Mouse (Mus musculus): Measurements from ENCODE around the gene Clta.

The Clta gene

GRCm38 (mm10) chr4:44070641-44071040 lies 66.4 kb downstream of the Clta start:
- no peak for TF ChIP-seq GATA4 (IDR thresholded peaks at IDR 0.05; ENCODE audit: insufficient replicate concordance, low read length)

GRCm38 (mm10) chr4:44071741-44072145 lies 67.5 kb downstream of the Clta start:
- no peak for TF ChIP-seq GATA4 (IDR thresholded peaks at IDR 0.05; ENCODE audit: insufficient replicate concordance, low read length)

- peak; percentile 69; the same call in 1 of the 2 replicates for TF ChIP-seq GATA4 (IDR thresholded peaks at IDR 0.05; ENCODE audit: insufficient replicate concordance, low read length)
These were observed 68.1 kb downstream of the Clta start for GRCm38 (mm10) chr4:44072146-44072872.

- no peak for TF ChIP-seq GATA4 (IDR thresholded peaks at IDR 0.05; ENCODE audit: insufficient replicate concordance, low read length)
These were observed 68.7 kb downstream of the Clta start for GRCm38 (mm10) chr4:44072873-44073441.

- no peak for TF ChIP-seq GATA4 (IDR thresholded peaks at IDR 0.05; ENCODE audit: insufficient replicate concordance, low read length)
These were observed 69.5 kb downstream of the Clta start for GRCm38 (mm10) chr4:44073799-44074198.

- no peak for TF ChIP-seq GATA4 (IDR thresholded peaks at IDR 0.05; ENCODE audit: insufficient replicate concordance, low read length)
These were observed 70.2 kb downstream of the Clta start for GRCm38 (mm10) chr4:44074422-44074821.

GRCm38 (mm10) chr4:44078358-44078933 lies 74.2 kb downstream of the Clta start:
- TF ChIP-seq GATA4 (IDR thresholded peaks at IDR 0.05; ENCODE audit: insufficient replicate concordance, low read length): no peak

All from liver, adult (tissue).